Mouse (Mus musculus) urinary bladder, postnatal 25 days (tissue): ENCODE measurements around the gene Pou2f2.
A peak's percentile ranks its signal among the peaks of the same experiment; 100 is the strongest.

Experiments used
- DNase-seq: peaks from one replicate; pipeline ENCODE4 v3.0.0; 2022; ENCODE audit warnings: low spot score

Gene Pou2f2

GRCm38 (mm10) chr7:25195148-25195547 lies 15.6 kb upstream of the Pou2f2 start:
- DNase-seq: no peak

DNA sequence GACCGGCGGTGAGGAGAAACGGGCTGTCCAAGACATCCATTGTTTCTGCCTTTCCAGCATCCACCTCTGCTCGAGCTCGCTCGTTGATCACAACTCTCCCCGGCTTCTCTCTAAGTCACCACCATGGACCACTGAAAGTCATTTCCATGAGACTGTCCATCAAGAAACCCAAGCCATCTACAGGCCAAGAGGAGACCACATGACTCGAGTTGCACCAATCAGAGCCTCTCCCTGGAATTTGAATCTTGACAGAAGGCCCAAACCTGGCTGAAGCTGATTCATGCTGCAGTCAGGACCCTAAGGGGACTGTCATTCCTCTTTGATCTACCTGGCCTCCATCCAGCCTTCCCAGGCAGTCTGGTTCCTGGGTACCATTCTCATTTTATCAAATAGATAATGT lies 12.6 kb upstream of the Pou2f2 start:
- no peak for DNase-seq

GRCm38 (mm10) chr7:25190806-25191205 lies 11.3 kb upstream of the Pou2f2 start:
- DNase-seq: no peak

DNA sequence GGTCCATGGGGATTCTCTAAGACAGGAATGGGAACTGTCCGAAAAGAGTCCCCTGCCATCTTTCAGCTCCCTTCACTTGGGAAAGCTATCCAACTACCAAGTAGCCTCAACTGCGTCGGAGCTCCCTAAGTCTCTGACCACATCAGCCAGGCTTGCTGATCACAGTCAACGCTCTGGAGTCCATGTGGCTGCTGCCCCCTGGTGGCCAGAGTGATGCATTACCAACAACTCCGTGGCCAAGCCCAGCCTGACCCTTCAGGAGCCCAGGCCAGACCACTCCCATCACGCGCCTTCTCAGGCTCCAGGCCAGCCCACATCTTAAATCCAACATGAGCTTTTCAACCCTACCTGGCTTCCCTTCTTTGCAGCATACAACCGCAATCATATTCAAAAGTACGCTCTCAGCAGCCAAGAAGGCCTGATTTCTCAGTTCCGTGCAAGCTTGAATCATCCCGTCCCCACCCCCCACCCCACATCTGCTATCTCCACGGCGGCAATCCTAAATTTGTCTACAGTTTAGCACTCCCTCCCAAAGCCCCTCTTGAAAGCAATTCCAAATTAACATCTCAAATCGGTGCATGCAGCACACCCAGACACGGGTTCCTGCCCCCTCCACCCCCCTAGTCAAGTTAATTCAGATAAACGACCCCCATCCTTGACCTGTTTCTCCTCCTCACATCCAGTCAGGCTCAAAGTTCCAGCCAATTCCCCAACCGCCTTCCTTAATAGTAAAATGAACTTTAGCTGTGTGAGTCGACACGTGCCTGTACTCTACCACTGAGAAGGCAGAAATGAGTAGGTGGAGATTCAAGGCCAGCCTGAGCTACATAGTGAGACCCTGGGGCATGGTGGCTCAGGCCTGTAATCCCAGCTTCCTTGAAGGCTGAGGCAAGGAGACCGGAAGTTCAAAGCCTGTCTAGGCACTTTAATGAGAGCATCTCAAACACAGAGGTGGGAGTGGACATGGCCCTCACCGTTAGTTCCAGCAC lies 8.4 kb upstream of the Pou2f2 start:
- peak; percentile 85 for DNase-seq

DNA sequence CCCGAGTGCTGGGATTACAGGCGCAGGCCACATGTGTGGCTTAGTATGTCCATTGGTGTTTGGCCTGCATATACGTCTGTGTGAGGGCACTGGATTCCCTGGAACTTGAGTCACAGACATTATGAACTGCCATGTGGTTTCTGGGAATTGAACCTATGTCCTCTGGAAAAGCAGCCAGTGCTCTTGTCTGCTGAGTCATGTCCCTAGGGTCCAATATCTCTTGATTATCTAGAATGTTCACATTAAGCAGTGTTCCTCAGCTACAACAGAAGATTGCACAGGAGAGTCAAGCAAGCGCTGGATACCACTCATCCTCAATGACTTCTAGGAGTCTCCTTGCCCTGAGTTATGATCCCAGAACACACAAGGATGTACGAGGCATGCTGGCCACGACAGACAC lies 4.6 kb upstream of the Pou2f2 start:
- DNase-seq: no peak

DNA sequence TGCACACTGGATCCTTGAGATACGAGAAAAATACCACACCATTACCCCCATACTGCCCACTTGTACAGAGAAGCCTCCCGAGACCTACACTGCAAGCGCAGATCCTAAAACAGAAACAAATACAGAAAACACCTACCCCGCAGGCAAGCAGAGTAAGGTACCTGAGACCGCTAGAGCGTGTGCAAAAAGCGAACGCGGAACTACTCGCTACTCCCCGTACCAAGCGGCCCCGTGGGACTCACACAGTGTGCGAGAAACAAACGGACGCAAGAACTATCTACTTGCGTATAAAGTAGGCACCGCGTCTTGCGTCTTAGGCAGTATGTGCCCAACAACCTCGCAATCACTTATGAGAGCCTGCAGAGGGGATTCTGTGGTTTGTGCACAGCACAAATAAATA lies 2.3 kb upstream of the Pou2f2 start:
- no peak for DNase-seq

- peak; percentile 30 for DNase-seq
Observed at GRCm38 (mm10) chr7:25181331-25181790, 1.8 kb upstream of the Pou2f2 start.

GRCm38 (mm10) chr7:25180512-25180911 lies 986 bp upstream of the Pou2f2 start:
- DNase-seq: no peak

GRCm38 (mm10) chr7:25178787-25179605 lies 530 bp downstream of the Pou2f2 start:
- DNase-seq: peak; percentile 13

DNA sequence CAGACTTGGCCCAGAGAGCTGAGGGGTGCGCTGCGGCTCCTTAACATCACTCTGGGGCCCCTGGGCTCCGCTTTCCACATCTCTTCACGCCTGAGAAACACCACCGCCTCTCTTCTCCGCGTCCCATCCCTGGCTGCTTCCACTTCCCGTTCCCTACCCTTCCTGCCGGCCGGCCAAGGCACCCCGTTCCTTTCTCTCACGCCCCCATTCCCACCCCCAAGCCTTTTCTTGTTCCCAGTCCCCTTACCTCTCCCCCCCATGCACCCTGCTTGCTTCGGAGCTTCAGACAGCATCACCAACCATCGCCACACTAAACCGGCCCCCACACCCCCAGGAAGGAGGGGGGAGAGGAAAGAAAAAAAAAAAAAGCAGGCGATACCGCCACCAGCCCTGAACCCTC lies 1.2 kb downstream of the Pou2f2 start:
- no peak for DNase-seq

DNA sequence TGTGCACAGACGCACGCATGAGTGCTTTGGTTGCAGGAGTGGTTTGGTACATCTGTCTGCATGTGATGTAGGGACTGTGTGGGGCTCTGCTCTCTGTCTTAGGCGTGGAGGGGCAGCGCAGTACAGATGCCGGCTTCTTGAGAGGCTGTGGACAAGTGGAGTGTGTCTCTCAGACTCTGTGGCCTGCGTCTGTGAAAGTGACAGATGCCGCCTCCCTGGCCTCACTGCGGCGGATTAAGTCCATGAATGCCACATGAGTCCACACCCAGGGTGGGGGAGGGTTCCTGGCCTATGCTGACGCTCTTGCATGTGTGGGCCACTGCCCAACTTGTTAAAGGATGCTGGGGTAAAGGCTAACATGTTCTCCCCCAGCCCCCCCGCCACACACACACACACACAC lies 5.2 kb downstream of the Pou2f2 start:
- no peak for DNase-seq

DNA sequence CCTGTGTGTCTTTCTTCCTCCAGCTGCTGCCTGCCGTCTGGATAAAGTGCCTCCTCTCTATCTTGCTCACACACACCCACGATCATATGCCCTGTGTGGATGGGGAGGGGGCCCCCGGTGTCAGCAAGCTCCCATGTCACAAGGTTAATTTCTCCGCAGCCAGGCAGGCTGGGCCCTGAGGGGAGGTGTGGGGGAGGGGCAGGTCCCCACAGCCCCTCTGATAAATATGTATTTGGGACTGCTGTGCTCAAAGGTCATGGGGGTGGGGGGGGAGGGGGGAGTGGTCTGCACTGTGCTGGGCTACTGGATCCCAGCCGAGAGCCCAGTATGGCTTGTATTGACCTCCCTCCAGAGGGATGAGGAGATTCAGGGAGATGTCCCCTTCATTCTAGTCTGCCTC lies 6.9 kb downstream of the Pou2f2 start:
- DNase-seq: no peak

DNA sequence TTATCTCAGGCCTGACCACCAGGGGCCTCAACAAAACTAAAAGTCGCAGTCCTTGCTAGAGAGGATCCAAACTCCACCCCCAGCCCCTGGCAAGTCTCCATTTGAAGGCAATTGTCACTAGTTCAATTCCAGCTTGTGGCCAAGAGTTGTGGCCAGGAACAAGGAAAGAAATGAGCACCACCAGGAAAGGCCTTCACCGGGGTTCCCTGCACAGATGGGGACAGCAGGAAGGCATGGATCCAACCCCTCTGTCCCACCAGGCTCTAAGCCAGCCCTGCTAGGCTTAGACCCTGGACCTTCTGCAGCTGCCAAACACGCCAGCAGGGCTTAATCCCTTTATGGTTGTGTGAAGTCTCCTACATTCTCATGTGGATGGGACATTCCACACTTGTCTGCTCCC lies 8.9 kb downstream of the Pou2f2 start:
- no peak for DNase-seq

- no peak for DNase-seq
Observed at GRCm38 (mm10) chr7:25166106-25166505, 13.4 kb downstream of the Pou2f2 start.

DNA sequence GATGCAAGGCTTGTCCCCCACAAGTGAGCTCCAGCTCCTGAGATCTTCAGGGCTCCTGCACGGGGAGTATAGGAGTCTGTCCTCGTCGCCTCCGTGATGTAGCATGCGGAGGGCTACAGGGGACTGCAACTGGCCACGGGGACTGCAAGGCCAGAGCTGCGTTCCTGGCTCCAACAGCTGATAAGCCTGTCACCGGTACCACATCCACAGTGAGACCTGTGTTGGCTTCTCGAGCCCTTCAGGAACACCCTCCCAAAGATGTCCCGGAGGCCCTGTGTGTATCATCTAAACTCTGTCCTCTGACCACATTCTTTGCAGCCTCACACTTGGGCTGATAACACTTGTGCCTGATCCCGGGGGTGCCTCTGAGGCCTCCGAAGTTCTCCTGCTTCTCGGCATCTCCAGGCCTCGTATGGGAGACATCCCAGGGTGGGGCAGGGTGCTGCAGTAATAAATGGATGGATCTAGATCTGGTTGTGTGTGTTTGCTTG lies 23.3 kb downstream of the Pou2f2 start:
- DNase-seq: no peak

DNA sequence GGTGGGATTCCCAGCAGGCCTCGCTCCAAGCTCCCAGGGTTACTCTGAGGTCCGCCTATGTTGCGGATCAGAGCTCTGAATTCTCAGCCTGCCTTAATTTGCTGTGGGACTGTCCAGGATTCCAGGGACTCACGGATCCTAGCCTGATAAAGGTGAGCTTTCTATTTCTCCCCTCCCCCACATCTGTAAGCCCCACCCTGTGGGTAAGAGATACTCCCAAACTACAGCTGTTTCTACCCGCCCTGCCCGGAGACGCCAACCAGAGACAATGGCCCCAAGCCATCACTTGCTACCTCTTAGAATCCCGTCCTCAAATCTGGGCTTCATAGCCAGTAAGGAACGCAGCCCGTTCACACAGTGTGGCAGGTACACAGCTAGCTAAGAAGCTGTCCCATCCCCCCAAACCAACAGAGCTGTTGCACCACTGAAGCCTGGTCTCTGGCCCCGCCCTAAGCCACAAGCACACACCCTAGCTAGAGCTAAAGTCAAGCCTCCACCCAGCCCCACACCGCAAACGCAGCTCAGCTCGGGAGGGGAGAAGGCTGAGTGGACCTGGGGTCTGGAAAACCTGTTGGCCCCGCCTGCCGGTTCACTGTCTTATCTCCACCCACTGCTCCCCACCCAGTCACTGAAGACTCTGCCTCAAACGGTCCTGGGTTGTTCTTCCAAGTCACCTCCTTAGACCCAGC lies 23.9 kb downstream of the Pou2f2 start:
- DNase-seq: peak; percentile 22

- DNase-seq: no peak
Observed at GRCm38 (mm10) chr7:25154648-25155047, 24.9 kb downstream of the Pou2f2 start.

- no peak for DNase-seq
Observed at GRCm38 (mm10) chr7:25153841-25154240, 25.7 kb downstream of the Pou2f2 start.

GRCm38 (mm10) chr7:25151916-25152556 lies 27.5 kb downstream of the Pou2f2 start:
- DNase-seq: no peak

DNA sequence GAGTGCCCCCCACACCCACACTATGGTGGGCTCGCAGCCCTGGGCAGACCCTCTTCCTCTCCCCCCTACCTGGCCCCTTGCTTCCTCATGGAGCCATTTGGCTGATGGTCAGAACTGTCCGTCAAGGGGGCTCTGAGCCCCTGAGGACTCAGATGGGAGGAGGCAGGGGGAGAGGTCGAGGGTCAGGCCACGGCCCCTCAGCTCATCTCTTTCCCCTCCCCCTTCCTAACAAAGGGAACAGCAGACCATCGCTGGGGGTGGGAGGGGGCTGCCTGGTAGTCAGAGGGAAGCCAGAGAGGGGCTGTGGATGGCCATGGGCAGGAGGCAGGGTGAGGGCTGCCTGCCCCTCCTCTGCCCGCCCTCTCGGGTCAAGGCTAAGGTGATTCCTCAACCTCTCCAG lies 28.5 kb downstream of the Pou2f2 start:
- no peak for DNase-seq

GRCm38 (mm10) chr7:25150151-25150663 lies 29.3 kb downstream of the Pou2f2 start:
- DNase-seq: no peak
